Mouse (Mus musculus) bone marrow macrophage, adult 2 months (primary cell): Measurements from ENCODE around the gene Syncrip.

Source experiments
- CTCF ChIP-seq: IDR thresholded peaks from 2 replicates; pipeline ENCODE4 v1.5.1; 2012; ENCODE audit warnings: low read depth, mild to moderate bottlenecking, low read length, moderate library complexity
- POLR2A ChIP-seq: IDR thresholded peaks from 2 replicates; pipeline ENCODE4 v1.6.1; 2012; ENCODE audit warnings: mild to moderate bottlenecking, low read depth, low read length, borderline replicate concordance

GRCm38 (mm10) chr9:88476138-88476537 lies 6.2 kb downstream of the Syncrip start:
- TF ChIP-seq CTCF (no peak), POLR2A (no peak)
